Mouse (Mus musculus): ENCODE measurements at regions not wholly inside any gene's neighbourhood (a gene's known extent, or its start where the extent isn't known, plus 50 kb on each side); places are given as distances from the start of the nearest gene placed in this dataset.

GRCm38 (mm10) chr13:107303878-107304277 is 282.0 kb upstream of the Kif2a start:
- TF ChIP-seq CTCF (IDR thresholded peaks at IDR 0.05; ENCODE audit: borderline replicate concordance, insufficient read depth, low read depth, low read length) (no peak), POLR2A (IDR thresholded peaks at IDR 0.05; ENCODE audit: borderline replicate concordance, insufficient read depth, low read length) (no peak)

Measured in cerebellum, adult 2 months (tissue).